Comparison of ENCODE assay signal across 9 mouse cellular contexts in genomic region chr3:88145411-88145782, GRCm38 (mm10). TPM values are rescaled to one million over a fixed set of nuclear protein-coding genes. Genes with fewer than 3 reads are reported as not detected.
DNase-seq lines count a peak whose midpoint lies in the region; ATAC-seq and TF ChIP-seq lines count a peak whose summit lies in the region.
"Had no signal": no experiment of that assay in that cellular context is flagged by ENCODE, and none has a peak within 500 bp of the region (broad histone marks: within the 10 kb centered on the region; RNA-seq: fewer than 3 reads in every experiment).

No protein-coding gene starts in this region.

- no peak for ATAC-seq in embryonic facial prominence, embryonic 13.5 days (ENCODE audit: insufficient number of reproducible peaks, insufficient read depth, low FRiP score, low TSS enrichment, low read depth)
- no peak for ATAC-seq in liver, postnatal 0 days
- ATAC-seq: Patski had no signal

- no peak overlapping the region for H3K4me3 ChIP-seq in kidney, adult 2 months (ENCODE audit: insufficient read depth, low read depth, low read length)
- H3K4me3 ChIP-seq in E14TG2a.4 (replicated peaks; ENCODE audit: low read length), result peak overlapping the region; percentile 17; the same call in 1 of the 2 replicates
- no peak overlapping the region; the same call in 1 of the 2 replicates for H3K4me3 ChIP-seq in embryonic facial prominence, embryonic 13.5 days
- peak overlapping the region; percentile 80 for H3K4me3 ChIP-seq in liver, postnatal 0 days (ENCODE audit: low read depth, low read length)

- no peaks in the 10 kb centered on the region for H3K36me3 ChIP-seq in kidney, adult 2 months (ENCODE audit: control insufficient read depth, insufficient read depth, low read length)
- H3K36me3 ChIP-seq in E14TG2a.4 (ENCODE audit: insufficient read depth, low read length), result peaks cover 3% of the 10 kb centered on the region; the same call in 1 of the 2 replicates
- H3K36me3 ChIP-seq in embryonic facial prominence, embryonic 13.5 days, result 0 out of 2 replicates have a peak, but pooled peaks cover 3% of the 10 kb centered on the region
- peaks cover 5% of the 10 kb centered on the region for H3K36me3 ChIP-seq in liver, postnatal 0 days (replicated peaks; ENCODE audit: insufficient read depth, low read length)

- DNase-seq in kidney, adult 2 months, result no peak
- no peak for DNase-seq in kidney, postnatal 36 days
- DNase-seq in heart, postnatal 14 days, result peak; percentile 52 to 53
- no peak for DNase-seq in liver, postnatal 0 days
- no peak for DNase-seq in right cerebral cortex, adult 18-20 months
- DNase-seq in layer of hippocampus, adult 11-12 months (ENCODE audit: low spot score), result no peak

- TF ChIP-seq CTCF in kidney, adult 2 months (conservative IDR thresholded peaks at IDR 0.05; ENCODE audit: insufficient read depth, insufficient read length, low read depth, low read length), result no peak
- no peak for TF ChIP-seq CTCF in E14TG2a.4 (conservative IDR thresholded peaks at IDR 0.05; ENCODE audit: low read length)
- TF ChIP-seq CTCF in liver, postnatal 0 days (IDR thresholded peaks at IDR 0.05; ENCODE audit: low read depth), result no peak

- 11% methylated on average over 4 of the region's 4 CpGs for WGBS in kidney, adult 2 months
- 19% methylated on average over 4 of the region's 4 CpGs for WGBS in embryonic facial prominence, embryonic 13.5 days
- WGBS in liver, postnatal 0 days (ENCODE audit: insufficient replicate concordance), result 20% methylated on average over 4 of the region's 4 CpGs

- peaks cover 69% of the 10 kb centered on the region for H3K4me1 ChIP-seq in kidney, adult 2 months (ENCODE audit: control insufficient read depth, insufficient read depth, low read length)
- peaks cover 90% of the 10 kb centered on the region for H3K4me1 ChIP-seq in E14TG2a.4 (replicated peaks; ENCODE audit: low read depth, low read length)
- peaks cover 85% of the 10 kb centered on the region for H3K4me1 ChIP-seq in embryonic facial prominence, embryonic 13.5 days
- peaks cover 85% of the 10 kb centered on the region for H3K4me1 ChIP-seq in liver, postnatal 0 days (ENCODE audit: insufficient read depth)

- peak overlapping the region; percentile 92 for H3K9ac ChIP-seq in embryonic facial prominence, embryonic 13.5 days
- peak overlapping the region; percentile 91 for H3K9ac ChIP-seq in liver, postnatal 0 days (replicated peaks)

- H3K27me3 ChIP-seq in kidney, adult 2 months (replicated peaks; ENCODE audit: control insufficient read depth, insufficient read depth, low read length), result no peaks in the 10 kb centered on the region
- H3K27me3 ChIP-seq in E14TG2a.4 (ENCODE audit: insufficient read depth, low read length), result peaks cover 24% of the 10 kb centered on the region
- no peaks in the 10 kb centered on the region for H3K27me3 ChIP-seq in embryonic facial prominence, embryonic 13.5 days
- H3K27me3 ChIP-seq in liver, postnatal 0 days (ENCODE audit: insufficient read depth, low read length), result no peaks in the 10 kb centered on the region
- H3K27me3 ChIP-seq: Patski had no signal

- H3K27ac ChIP-seq in kidney, adult 2 months (ENCODE audit: insufficient read depth, low read depth, low read length), result peak overlapping the region; percentile 7; the same call in 1 of the 2 replicates
- H3K27ac ChIP-seq in embryonic facial prominence, embryonic 13.5 days, result peak overlapping the region; percentile 33; the same call in 1 of the 2 replicates
- H3K27ac ChIP-seq in liver, postnatal 0 days (ENCODE audit: low read depth), result peak overlapping the region; percentile 97

- intact Hi-C loops in heart, postnatal 14 days (cut with DNase I), result no loop called here

- TF ChIP-seq POLR2A in kidney, adult 2 months (IDR thresholded peaks at IDR 0.05; ENCODE audit: low read depth, low read length), result no peak

- H3K4me2 ChIP-seq in embryonic facial prominence, embryonic 13.5 days, result peak overlapping the region; percentile 94
- peak overlapping the region; percentile 92 for H3K4me2 ChIP-seq in liver, postnatal 0 days (ENCODE audit: low read depth, low read length)

- H3K9me3 ChIP-seq in E14TG2a.4 (ENCODE audit: low read length), result no peaks in the 10 kb centered on the region
- no peaks in the 10 kb centered on the region for H3K9me3 ChIP-seq in embryonic facial prominence, embryonic 13.5 days
- H3K9me3 ChIP-seq in liver, postnatal 0 days (ENCODE audit: low read length), result no peaks in the 10 kb centered on the region

- TF ChIP-seq EP300 in liver, postnatal 0 days (IDR thresholded peaks at IDR 0.05; ENCODE audit: low read depth), result no peak

RNA-seq across cellular contexts. Expression of gene Mef2d, which starts 3.2 kb away (rescaled TPM):
- polyA plus RNA-seq in kidney, adult 2 months (2012; rRNA removed), result 41.8 and 42.7 TPM in 2 replicates
- 18.1 and 18.2 TPM in 2 replicates for polyA plus RNA-seq in embryonic facial prominence, embryonic 13.5 days (2015; fragmentation: Nextera tagmentation; extraction: Ambion mirVana)
- 100 to 1,000 TPM; 128 to 130 TPM for total RNA-seq in heart, postnatal 14 days (2021)
- polyA plus RNA-seq in liver, postnatal 0 days (2015; fragmentation: Nextera tagmentation; extraction: Ambion mirVana), result 5.7 and 6.4 TPM in 2 replicates

Comparison
In these comparisons a context has a peak if more than half of its experiments do, and no peak if none do; other contexts are left out.
1. DNase-seq: peak in heart, postnatal 14 days (2 of 2); none in kidney, adult 2 months (single experiment), kidney, postnatal 36 days (0 of 2), liver, postnatal 0 days (single experiment), right cerebral cortex, adult 18-20 months (single experiment) and layer of hippocampus, adult 11-12 months (single experiment).
2. H3K27ac ChIP-seq: peak in every context shown above with its lines; median percentile 97 in liver, postnatal 0 days; 33 in embryonic facial prominence, embryonic 13.5 days; 7 in kidney, adult 2 months.
3. H3K4me3 ChIP-seq: peak in E14TG2a.4 (single experiment) and liver, postnatal 0 days (single experiment); none in kidney, adult 2 months (single experiment) and embryonic facial prominence, embryonic 13.5 days (single experiment).